Mouse (Mus musculus): ENCODE data around the gene Pkd1.

GRCm38 (mm10) chr17:24572651-24573245, 23.1 kb downstream of the Pkd1 start:
- TF ChIP-seq EP300 (IDR thresholded peaks at IDR 0.05; ENCODE audit: insufficient read depth, low read depth, low read length) (no peak), CTCF (IDR thresholded peaks at IDR 0.05) (no peak), POLR2A (IDR thresholded peaks at IDR 0.05; ENCODE audit: insufficient read depth, low read depth, low read length) (no peak)
